Mouse (Mus musculus) c-Kit-positive CD71-negative TER-119-negative erythroid progenitor cells, embryonic 14.5 days (primary cell): ENCODE data around the gene Plscr1.

Source experiments
- DNase-seq: peaks from one replicate; pipeline ENCODE4 v3.0.0-alpha.2; 2013; ENCODE audit warnings: low read depth

Gene Plscr1

GRCm38 (mm10) chr9:92253585-92254321 is 4.2 kb downstream of the Plscr1 start:
- DNase-seq, result no peak

- no peak for DNase-seq
Observed at GRCm38 (mm10) chr9:92260481-92261159, 11.1 kb downstream of the Plscr1 start.

GRCm38 (mm10) chr9:92265719-92266118 is 16.2 kb downstream of the Plscr1 start:
- no peak for DNase-seq

GRCm38 (mm10) chr9:92266558-92267171 is 17.1 kb downstream of the Plscr1 start:
- no peak for DNase-seq

GRCm38 (mm10) chr9:92267732-92268131 is 18.2 kb downstream of the Plscr1 start:
- DNase-seq, result no peak

GRCm38 (mm10) chr9:92269829-92270404 is 20.4 kb downstream of the Plscr1 start:
- DNase-seq, result no peak

GRCm38 (mm10) chr9:92270927-92271326 is 21.4 kb downstream of the Plscr1 start:
- no peak for DNase-seq

- DNase-seq, result no peak
Observed at GRCm38 (mm10) chr9:92272650-92273049, 23.1 kb downstream of the Plscr1 start.

GRCm38 (mm10) chr9:92273271-92273670 is 23.7 kb downstream of the Plscr1 start:
- no peak for DNase-seq

- no peak for DNase-seq
Observed at GRCm38 (mm10) chr9:92273956-92274762, 24.6 kb downstream of the Plscr1 start.

- DNase-seq, result no peak
Observed at GRCm38 (mm10) chr9:92275486-92276207, 26.1 kb downstream of the Plscr1 start, which contains the start of gene Plscr2. Gene Plscr2, plus strand, starts transcription at chr9:92275602.

- no peak for DNase-seq
Observed at GRCm38 (mm10) chr9:92276360-92276759, 26.8 kb downstream of the Plscr1 start.

GRCm38 (mm10) chr9:92280048-92280447 is 30.5 kb downstream of the Plscr1 start:
- DNase-seq, result no peak

GRCm38 (mm10) chr9:92282563-92283171 is 33.1 kb downstream of the Plscr1 start:
- no peak for DNase-seq

GRCm38 (mm10) chr9:92289675-92290074 is 40.1 kb downstream of the Plscr1 start:
- no peak for DNase-seq

GRCm38 (mm10) chr9:92292169-92292568 is 42.6 kb downstream of the Plscr1 start:
- DNase-seq, result no peak

GRCm38 (mm10) chr9:92292922-92293321 is 43.4 kb downstream of the Plscr1 start:
- no peak for DNase-seq

- DNase-seq, result no peak
Observed at GRCm38 (mm10) chr9:92293560-92294548, 44.3 kb downstream of the Plscr1 start.

GRCm38 (mm10) chr9:92298288-92298687 is 48.7 kb downstream of the Plscr1 start:
- no peak for DNase-seq
